Mouse (Mus musculus): ENCODE measurements around the gene Pgm2l1.

DNA sequence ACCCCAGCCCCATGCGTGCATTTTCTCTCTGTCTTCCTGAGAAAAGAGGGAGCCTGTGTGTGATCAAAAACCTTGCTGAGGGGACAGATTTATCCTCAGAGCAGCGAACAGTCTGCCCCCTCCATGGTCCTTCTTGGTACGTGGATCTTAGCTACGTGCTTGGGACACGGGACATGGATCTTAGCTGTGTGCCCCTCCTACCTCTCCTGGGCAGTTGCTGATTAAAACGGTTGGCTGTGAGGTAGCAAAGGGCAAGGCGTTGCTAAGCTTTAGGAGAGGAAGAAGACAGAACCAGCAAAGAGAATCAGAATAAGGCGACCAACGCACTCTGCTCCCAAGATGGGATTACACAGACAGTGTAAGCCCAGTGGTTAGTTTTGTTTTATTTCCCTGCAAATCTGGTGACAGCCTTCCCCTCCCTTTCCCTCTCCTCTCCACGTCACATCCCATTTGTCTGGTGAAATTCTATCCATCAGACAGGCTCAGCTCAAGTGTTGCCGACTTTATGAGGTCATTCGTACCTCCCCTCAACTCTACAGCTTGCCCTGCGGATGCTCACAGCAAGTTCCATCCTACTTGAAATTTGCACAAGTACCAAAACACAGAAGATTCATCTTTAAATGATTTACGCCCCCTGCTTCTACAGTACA, 71.8 kb downstream of the Pgm2l1 start:
- TF ChIP-seq CTCF (IDR thresholded peaks at IDR 0.05; ENCODE audit: control insufficient read depth, insufficient read depth, insufficient read length) (no peak), USF1 (IDR thresholded peaks at IDR 0.05; ENCODE audit: low read depth) (no peak), MAX (IDR thresholded peaks at IDR 0.05) (no peak), MYOG (IDR thresholded peaks at IDR 0.05; ENCODE audit: control insufficient read depth, extremely low read depth, insufficient read length) (no peak), CEBPB (IDR thresholded peaks at IDR 0.05; ENCODE audit: low read depth) (no peak)
